10 mouse cellular contexts compared by ENCODE assay signal in the genomic region with DNA sequence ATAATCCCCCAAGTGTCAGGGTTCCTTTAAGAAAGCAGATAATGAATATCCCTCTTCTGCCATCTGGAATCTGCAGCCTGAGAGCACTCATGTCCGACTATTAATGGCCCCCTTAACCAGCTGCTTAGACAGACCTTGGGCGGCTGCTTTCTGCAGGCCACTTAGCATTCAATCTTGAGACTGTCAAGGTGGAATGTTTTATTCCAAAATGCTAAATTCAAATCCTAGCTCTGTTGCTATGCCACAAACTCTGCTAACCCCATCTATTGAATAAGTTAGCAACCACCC.
"Had no signal": no experiment of that assay in that cellular context is flagged by ENCODE, and none has a peak within 500 bp of the region (broad histone marks: within the 10 kb centered on the region; RNA-seq: fewer than 3 reads in every experiment).

No protein-coding gene starts in this region.

- DNase-seq: kidney, adult 8-10 months; liver; liver, embryonic 13.5 days; lung, adult 18-20 months; thymus, postnatal 4 days had no signal

- ATAC-seq: lung, postnatal 0 days had no signal

- H3K9me3 ChIP-seq: limb, embryonic 12.5 days; liver, embryonic 13.5 days had no signal

- H3K27me3 ChIP-seq: limb, embryonic 12.5 days; liver, embryonic 13.5 days had no signal

- H3K36me3 ChIP-seq: limb, embryonic 12.5 days; liver, embryonic 13.5 days had no signal

- H3K4me1 ChIP-seq: liver, embryonic 13.5 days had no signal

- H3K4me2 ChIP-seq: limb, embryonic 12.5 days; liver, embryonic 13.5 days; midbrain, embryonic 11.5 days had no signal

- H3K9ac ChIP-seq: limb, embryonic 12.5 days; liver, embryonic 13.5 days had no signal

- H3K27ac ChIP-seq: layer of hippocampus, adult 2 months; limb, embryonic 12.5 days; liver, embryonic 13.5 days; stomach, postnatal 0 days had no signal

- H3K4me3 ChIP-seq: layer of hippocampus, adult 2 months; limb, embryonic 12.5 days; liver, embryonic 13.5 days had no signal
